Mouse (Mus musculus): Measurements from ENCODE around the gene Ccdc7a.
"Not testable (repeated sequence)": the region's sequence is repeated elsewhere in the genome, so short reads cannot be mapped to it uniquely, and the experiment has no call there.

Gene Ccdc7a

DNA sequence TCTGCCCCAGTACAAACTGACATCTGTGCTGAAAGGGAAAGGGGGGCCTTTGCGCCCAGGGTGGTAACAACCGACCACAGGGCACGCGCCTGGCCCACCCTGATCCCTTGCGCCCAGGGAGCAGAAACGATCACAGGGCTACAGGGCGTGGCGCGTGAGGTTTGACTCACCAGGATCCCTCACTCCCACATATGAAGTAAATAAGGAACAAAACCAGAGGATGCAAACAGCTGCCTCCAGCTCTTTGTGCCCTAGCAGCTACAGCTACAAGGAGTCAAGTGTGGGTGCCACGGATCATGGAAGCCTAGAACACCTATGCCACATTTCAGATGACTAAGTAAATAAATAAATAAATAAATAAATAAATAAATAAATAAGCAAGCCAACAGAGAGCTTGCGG, at the start of gene Ccdc7a:
TSS of gene Ccdc7a (minus strand) at position 101 of the 400 bp plus-strand sequence.
- not testable (repeated sequence) for DNase-seq (ENCODE audit: low read depth, low spot score)

DNA sequence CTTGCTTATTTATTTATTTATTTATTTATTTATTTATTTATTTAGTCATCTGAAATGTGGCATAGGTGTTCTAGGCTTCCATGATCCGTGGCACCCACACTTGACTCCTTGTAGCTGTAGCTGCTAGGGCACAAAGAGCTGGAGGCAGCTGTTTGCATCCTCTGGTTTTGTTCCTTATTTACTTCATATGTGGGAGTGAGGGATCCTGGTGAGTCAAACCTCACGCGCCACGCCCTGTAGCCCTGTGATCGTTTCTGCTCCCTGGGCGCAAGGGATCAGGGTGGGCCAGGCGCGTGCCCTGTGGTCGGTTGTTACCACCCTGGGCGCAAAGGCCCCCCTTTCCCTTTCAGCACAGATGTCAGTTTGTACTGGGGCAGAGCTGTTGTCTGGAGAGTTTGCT, 1.5 kb upstream of the Ccdc7a start, which contains the start of gene Ccdc7b:
TSS of gene Ccdc7b (plus strand) at position 301 of the 400 bp plus-strand sequence.
- not testable (repeated sequence) for DNase-seq (ENCODE audit: low read depth, low spot score)

GRCm38 (mm10) chr8:128991389-128991788, 73.9 kb downstream of the Ccdc7a start:
- DNase-seq (ENCODE audit: low read depth, low spot score): no peak

DNA sequence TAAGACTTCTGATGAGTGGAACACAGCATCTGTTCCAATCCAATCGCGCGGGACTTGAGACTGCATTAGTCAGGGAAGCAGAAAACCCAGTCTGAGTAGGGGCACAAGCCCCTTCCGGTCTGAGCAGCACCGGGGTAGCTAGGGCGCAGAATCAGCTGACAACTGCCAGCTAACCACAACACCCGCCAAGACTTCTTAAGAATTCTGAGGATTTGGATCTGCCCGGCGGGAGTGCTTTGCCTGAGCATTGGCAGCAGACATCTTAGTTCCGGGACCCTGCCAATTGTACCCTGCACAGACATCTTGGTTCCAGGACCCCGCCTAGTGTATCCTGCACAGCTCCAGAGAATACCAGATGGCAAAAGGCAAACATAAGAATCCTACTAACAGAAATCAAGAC, 116.4 kb downstream of the Ccdc7a start:
- DNase-seq (ENCODE audit: low read depth, low spot score): not testable (repeated sequence)

DNA sequence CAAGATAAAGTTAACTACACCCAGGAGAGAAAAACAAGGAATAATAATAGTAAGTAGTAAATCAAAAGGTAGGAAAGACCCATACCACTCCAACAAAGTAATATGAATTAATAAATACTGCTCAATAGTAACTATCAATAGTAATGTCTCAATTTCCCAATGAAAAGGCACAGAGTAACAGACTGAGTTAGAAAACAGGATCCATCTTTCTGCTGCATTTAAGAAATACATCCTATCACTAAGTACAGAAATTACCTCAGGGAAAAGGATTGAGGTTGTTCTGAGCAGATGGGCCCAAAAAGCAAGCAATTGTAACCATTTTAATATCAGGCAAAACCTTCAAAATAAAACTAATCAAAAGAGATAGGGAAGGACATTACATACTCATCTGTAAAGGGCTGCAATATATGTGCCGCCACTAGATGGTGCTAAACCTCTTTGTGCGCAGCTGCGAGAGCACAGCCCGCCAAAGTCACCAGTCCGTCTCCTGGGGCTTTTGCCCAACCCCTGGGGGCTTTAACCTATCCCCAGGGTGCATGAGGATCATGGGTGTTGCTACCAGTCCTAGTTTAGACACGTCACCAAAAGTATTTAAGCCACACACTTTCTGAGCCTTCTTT, 124.2 kb downstream of the Ccdc7a start:
- peak; percentile 18 for DNase-seq (ENCODE audit: low read depth, low spot score)

GRCm38 (mm10) chr8:128933446-128933845, 131.9 kb downstream of the Ccdc7a start:
- DNase-seq (ENCODE audit: low read depth, low spot score): no peak

GRCm38 (mm10) chr8:128882719-128883118, 182.6 kb downstream of the Ccdc7a start:
- no peak for DNase-seq (ENCODE audit: low read depth, low spot score)

GRCm38 (mm10) chr8:128843749-128844148, 221.6 kb downstream of the Ccdc7a start:
- no peak for DNase-seq (ENCODE audit: low read depth, low spot score)

GRCm38 (mm10) chr8:128812521-128812920, 252.8 kb downstream of the Ccdc7a start:
- no peak for DNase-seq (ENCODE audit: low read depth, low spot score)

DNA sequence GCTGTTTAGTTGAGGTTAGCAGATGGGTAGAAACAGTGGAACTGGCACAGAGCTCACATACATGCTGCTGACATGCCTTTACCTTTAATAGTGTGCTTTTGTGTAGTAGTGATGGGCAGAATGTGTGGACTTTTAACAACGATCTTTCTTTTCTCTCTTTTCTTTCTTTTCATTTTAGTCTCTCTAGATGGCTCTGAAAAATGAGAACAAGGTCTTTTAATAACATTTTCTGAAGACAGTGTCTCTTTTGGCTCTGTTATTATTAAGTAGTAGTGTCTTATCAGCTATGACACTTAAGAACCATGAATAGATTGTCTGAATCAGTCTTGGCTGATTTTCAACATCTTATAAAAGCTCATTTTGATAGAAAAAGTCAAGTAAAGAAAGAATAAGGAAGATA, 266.7 kb downstream of the Ccdc7a start, which contains the start of gene Gm3952:
TSS of gene Gm3952 (minus strand) at position 101 of the 400 bp plus-strand sequence.
- no peak for DNase-seq (ENCODE audit: low read depth, low spot score)

GRCm38 (mm10) chr8:128735692-128736091, 329.6 kb downstream of the Ccdc7a start:
- no peak for DNase-seq (ENCODE audit: low read depth, low spot score)

- no peak for DNase-seq (ENCODE audit: low read depth, low spot score)
Measured at GRCm38 (mm10) chr8:128734118-128734517, 331.2 kb downstream of the Ccdc7a start.

- DNase-seq (ENCODE audit: low read depth, low spot score): no peak
Measured at GRCm38 (mm10) chr8:128732254-128732653, 333.1 kb downstream of the Ccdc7a start.

GRCm38 (mm10) chr8:128727213-128727612, 338.1 kb downstream of the Ccdc7a start:
- DNase-seq (ENCODE audit: low read depth, low spot score): no peak

DNA sequence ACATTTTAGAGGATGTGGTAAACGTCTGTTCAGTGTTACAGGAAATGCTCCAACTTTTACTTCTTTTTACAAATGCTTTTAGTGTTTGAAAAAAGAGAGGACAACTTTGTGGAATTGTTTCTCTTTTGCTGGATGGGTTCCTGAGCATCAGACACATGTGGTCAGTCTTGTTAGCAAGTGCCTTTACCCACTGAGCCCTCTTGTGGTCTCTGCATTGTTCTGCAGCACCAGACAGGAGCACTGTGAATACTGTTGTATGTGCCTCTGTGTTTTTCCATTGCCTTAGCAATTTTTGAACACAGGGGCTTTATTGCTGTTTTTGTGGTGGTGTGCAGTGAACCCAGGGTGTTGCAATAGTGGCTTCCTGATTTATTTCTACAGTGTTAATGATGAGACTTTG, 340.5 kb downstream of the Ccdc7a start:
- peak; percentile 26 for DNase-seq (ENCODE audit: low read depth, low spot score)

- DNase-seq (ENCODE audit: low read depth, low spot score): no peak
Measured at GRCm38 (mm10) chr8:128716184-128716583, 349.1 kb downstream of the Ccdc7a start.

GRCm38 (mm10) chr8:128709261-128709660, 356.1 kb downstream of the Ccdc7a start:
- DNase-seq (ENCODE audit: low read depth, low spot score): peak; percentile 74

DNA sequence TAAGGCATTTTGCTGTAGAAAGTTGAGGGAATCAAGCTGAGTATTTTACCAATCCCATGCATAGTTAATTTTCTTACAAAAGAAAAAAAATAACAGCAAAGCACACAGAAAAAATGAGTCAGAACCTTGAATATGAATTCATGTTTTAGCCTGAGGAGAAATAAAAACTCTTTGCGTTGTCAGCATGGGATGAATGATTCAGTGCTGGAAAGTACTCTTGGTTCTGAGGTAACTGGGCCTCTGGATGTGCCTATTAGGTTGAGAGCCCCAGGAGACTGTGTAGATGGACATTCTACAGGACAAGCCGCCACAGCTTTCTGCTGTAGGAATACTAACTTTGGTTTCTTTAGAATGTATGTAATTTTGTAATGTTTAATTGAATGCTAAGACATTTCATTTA, 360.5 kb downstream of the Ccdc7a start:
- no peak for DNase-seq (ENCODE audit: low read depth, low spot score)

DNA sequence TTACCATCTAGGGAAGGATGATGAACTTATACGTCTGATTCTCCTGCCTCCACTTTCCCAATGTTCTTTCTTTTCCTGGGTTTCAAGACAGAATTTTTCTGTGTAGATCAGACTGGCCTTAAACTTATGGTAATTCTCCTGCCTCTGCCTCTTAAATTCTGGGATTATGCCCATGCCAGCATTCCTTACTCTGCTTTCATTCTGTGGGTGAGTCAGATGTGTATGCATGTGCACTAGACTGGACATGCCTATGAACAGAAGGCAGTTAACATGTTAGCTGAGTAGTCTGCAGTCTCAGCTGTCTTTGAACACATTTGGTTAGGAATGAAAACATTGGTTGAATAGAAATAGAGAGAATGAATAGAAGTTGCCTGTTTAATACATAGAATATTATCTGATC, 360.9 kb downstream of the Ccdc7a start:
- no peak for DNase-seq (ENCODE audit: low read depth, low spot score)

GRCm38 (mm10) chr8:128697945-128698344, 367.4 kb downstream of the Ccdc7a start:
- DNase-seq (ENCODE audit: low read depth, low spot score): no peak

DNA sequence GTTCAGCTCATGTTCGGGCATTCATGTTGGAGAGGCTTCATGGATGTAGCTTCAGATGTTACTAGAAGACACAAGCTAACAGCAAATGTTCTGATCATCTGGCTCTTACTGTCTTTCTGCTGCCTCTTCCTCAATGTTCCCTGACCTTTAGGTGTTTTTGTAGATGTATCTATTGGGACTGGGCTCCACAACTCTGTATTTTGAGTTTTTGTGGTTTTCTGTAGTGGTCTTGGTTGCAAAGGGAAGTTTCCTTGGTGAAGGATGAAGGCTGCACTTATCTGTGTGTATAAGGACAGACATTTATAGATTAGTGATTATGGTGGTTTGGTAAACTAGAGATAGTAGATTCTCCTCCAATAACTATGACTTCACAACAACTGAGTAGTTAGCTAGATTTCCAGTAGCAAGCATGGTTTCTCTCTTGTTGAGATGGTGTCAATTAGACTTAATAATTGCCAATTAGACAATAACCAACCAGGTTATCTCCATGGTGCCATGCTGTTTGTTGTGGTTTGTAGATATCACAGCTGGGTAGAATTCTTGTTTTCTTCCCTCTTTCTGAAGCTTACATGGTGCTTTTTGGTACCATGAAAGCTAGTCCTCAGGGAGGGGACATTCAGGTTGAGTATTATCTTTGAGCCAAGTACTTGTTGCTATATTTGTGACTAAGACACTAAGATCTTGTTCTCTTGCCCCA, 368.5 kb downstream of the Ccdc7a start:
- DNase-seq (ENCODE audit: low read depth, low spot score): no peak

- no peak for DNase-seq (ENCODE audit: low read depth, low spot score)
Measured at GRCm38 (mm10) chr8:128690056-128690455, 375.3 kb downstream of the Ccdc7a start.

GRCm38 (mm10) chr8:128688679-128689078, 376.6 kb downstream of the Ccdc7a start:
- no peak for DNase-seq (ENCODE audit: low read depth, low spot score)
